Mouse (Mus musculus) midbrain, embryonic 12.5 days (tissue): ENCODE measurements around the gene Pnmal2. TPM values are rescaled to one million over a fixed set of nuclear protein-coding genes. Genes with fewer than 3 reads are reported as not detected.
"Not testable (repeated sequence)": the region's sequence is repeated elsewhere in the genome, so short reads cannot be mapped to it uniquely, and the experiment has no call there.

Experiments
- ATAC-seq: fragments of 200-750 bp; cut with Nextera tagmentation; 2 replicates; pipeline ENCODE4 v1.8.0; 2017; ENCODE audit warnings: low read depth, moderate TSS enrichment, moderate library complexity; ENCODE audit not compliant: low FRiP score
- H3K27ac ChIP-seq: fragments of 300-500 bp; sonication (generic); replicated peaks from 2 replicates; pipeline ENCODE4 v1.5.1; 2016; ENCODE audit warnings: mild to moderate bottlenecking
- H3K27me3 ChIP-seq: fragments of 300-500 bp; sonication (generic); 2 replicates; pipeline ENCODE4 v1.6.1; 2016; ENCODE audit warnings: mild to moderate bottlenecking
- H3K36me3 ChIP-seq: fragments of 300-500 bp; sonication (generic); 2 replicates; pipeline ENCODE4 v1.6.1; 2016
- H3K4me1 ChIP-seq: fragments of 300-500 bp; sonication (generic); 2 replicates; pipeline ENCODE4 v1.6.1; 2016
- H3K4me2 ChIP-seq: fragments of 300-500 bp; sonication (generic); replicated peaks from 2 replicates; pipeline ENCODE4 v1.6.1; 2016; ENCODE audit warnings: mild to moderate bottlenecking, moderate library complexity
- H3K4me3 ChIP-seq: fragments of 300-500 bp; sonication (generic); 2 replicates; pipeline ENCODE4 v1.5.1; 2016; ENCODE audit warnings: mild to moderate bottlenecking
- H3K9ac ChIP-seq: fragments of 300-500 bp; sonication (generic); replicated peaks from 2 replicates; pipeline ENCODE4 v1.6.1; 2016; ENCODE audit warnings: mild to moderate bottlenecking, moderate library complexity
- H3K9me3 ChIP-seq: fragments of 300-500 bp; sonication (generic); 2 replicates; pipeline ENCODE4 v1.6.1; 2016; ENCODE audit warnings: mild to moderate bottlenecking
- WGBS: fragments of 180-500 bp; shearing (Covaris S2); methylation state at CpG from one replicate; pipeline ENCODE4 v1.1.7; 2016; 5-methylcytosine and 5-hydroxymethylcytosine counted together
- polyA plus RNA-seq: library from polyadenylated mRNA; unstranded; fragments of >200 nt; fragmentation: Nextera tagmentation; extraction: Ambion mirVana; gene quantifications from 2 replicates; pipeline ENCODE4 v1.2.1, GENCODE M21; 2016

Pnmal2 gene
- polyA plus RNA-seq, 1 experiment from 2014 or later, result 49.3 TPM

DNA sequence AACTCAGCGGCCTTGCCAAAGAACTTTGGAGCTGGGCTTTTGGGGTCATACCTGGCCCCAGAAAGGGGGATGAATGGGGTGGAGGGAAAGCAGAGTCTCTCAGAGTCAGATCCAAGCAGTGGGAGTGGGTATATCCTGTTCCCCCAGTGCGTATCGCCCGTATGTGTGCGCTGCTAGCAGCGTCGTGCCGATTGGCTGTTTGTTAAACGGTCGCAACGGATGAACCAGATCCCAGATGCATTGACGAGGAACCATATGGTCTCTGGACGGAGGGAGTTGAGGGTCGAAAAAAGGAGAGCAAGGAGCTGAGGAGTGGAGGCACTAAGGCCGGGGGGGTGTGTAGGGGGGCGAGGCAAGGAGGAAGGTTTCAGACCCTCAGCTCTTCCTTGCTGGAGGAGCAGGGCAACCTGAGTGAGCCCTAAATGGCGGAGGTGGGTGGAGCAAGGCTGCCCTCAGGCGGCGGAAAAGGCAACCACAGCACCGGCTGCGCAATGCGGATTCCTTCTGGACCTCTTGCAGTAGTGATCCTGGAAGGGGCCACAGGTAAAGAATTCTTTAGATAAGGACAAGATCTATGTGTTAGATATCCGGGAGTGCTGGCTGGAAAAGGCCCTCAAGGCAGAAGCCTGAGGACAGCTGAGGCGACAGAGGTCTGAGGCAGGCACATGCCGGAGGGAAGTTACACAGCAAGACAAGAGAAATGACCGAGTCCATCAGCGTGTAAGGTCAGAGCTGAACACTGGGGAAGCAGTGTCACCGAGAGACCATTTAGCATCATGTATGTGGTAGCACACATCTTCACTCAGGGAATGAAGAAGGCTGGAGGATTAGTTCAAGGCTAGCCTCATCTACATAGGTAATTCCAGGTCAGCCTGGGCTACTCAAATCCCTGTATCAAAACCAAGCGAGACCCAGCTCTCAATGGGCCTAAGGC, 5.7 kb downstream of the Pnmal2 start:
- 11% methylated on average over 29 of the region's 29 CpGs for WGBS
- H3K27ac ChIP-seq, result no peak overlapping the region; the same call in 1 of the 2 replicates

GRCm38 (mm10) chr7:16950861-16951635, 6.6 kb downstream of the Pnmal2 start:
- H3K27ac ChIP-seq, result no peak overlapping the region
- peak; percentile 63 for ATAC-seq

More for the DNA sequence above, 5.7 kb downstream of the Pnmal2 start:
- H3K4me1 ChIP-seq, result peaks cover 51% of the 10 kb centered on the region
- ATAC-seq, result peak; percentile 67
- H3K4me3 ChIP-seq, result peak overlapping the region; percentile 28
- peak overlapping the region; percentile 91; the same call in 1 of the 2 replicates for H3K9ac ChIP-seq
- no peaks in the 10 kb centered on the region for H3K9me3 ChIP-seq
- peak overlapping the region; percentile 78 for H3K4me2 ChIP-seq
- no peaks in the 10 kb centered on the region for H3K36me3 ChIP-seq
- H3K27me3 ChIP-seq, result peaks cover 46% of the 10 kb centered on the region

DNA sequence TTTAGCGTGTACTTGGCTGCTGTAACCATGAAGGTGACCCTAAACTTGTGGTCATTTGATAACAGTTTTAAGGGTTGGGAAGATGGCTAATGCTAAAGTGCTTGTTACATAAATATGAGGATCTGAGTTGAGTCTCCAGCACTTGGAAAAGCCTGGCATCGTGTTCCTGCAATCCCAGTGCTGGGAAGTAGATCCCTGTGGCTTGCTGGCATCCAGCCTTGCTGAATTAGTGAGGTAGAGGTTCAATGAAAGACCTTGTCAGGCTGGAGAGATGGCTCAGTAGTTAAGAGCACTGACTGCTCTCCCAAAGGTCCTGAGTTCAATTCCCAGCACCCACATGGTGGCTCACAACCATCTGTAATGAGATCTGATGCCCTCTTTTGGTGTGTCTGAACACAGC, 9.3 kb downstream of the Pnmal2 start:
- WGBS, result 65% methylated on average over 2 of the region's 2 CpGs
- not testable (repeated sequence) for H3K4me2 ChIP-seq, ATAC-seq, H3K27ac ChIP-seq, H3K9me3 ChIP-seq, H3K4me3 ChIP-seq, H3K9ac ChIP-seq, H3K36me3 ChIP-seq
- peaks cover 10% of the 10 kb centered on the region for H3K27me3 ChIP-seq
- peaks cover 30% of the 10 kb centered on the region for H3K4me1 ChIP-seq

More at GRCm38 (mm10) chr7:16950861-16951635, 6.6 kb downstream of the Pnmal2 start:
- Histone ChIP-seq H3K36me3 (no peaks in the 10 kb centered on the region), H3K4me2 (no peak overlapping the region), H3K27me3 (peaks cover 38% of the 10 kb centered on the region), H3K9ac (no peak overlapping the region), H3K4me3 (no peak overlapping the region), H3K9me3 (no peaks in the 10 kb centered on the region), H3K4me1 (peaks cover 42% of the 10 kb centered on the region)
- 35% methylated on average over 18 of the region's 18 CpGs for WGBS

DNA sequence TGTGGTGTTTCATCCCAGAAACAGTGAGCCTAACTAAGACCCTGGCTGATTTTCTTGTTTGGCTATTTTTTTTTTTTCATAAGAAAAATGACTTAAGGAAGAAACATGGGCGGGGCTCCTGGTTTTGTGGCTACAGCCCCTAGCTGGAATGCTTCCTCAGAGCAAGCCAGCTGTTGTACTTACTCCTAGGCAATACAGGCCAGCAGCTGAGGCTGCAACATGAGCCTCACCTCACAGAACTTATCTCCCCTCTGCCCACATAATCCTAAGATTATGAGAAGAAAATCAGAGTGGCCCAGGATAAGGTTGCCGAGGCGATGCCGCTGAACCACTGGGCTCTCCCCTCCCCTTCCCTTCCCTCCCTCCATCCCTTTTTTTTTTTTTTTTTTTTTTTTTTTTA, 11.2 kb downstream of the Pnmal2 start:
- H3K4me2 ChIP-seq, result no peak overlapping the region
- ATAC-seq, result no peak
- no peaks in the 10 kb centered on the region for H3K36me3 ChIP-seq
- H3K4me3 ChIP-seq, result no peak overlapping the region
- no peak overlapping the region for H3K27ac ChIP-seq
- no peak overlapping the region for H3K9ac ChIP-seq
- H3K27me3 ChIP-seq, result no peaks in the 10 kb centered on the region; the same call in none of the 2 replicates
- no peaks in the 10 kb centered on the region for H3K9me3 ChIP-seq
- WGBS, result 83% methylated on average over 4 of the region's 4 CpGs
- peaks cover 37% of the 10 kb centered on the region for H3K4me1 ChIP-seq

DNA sequence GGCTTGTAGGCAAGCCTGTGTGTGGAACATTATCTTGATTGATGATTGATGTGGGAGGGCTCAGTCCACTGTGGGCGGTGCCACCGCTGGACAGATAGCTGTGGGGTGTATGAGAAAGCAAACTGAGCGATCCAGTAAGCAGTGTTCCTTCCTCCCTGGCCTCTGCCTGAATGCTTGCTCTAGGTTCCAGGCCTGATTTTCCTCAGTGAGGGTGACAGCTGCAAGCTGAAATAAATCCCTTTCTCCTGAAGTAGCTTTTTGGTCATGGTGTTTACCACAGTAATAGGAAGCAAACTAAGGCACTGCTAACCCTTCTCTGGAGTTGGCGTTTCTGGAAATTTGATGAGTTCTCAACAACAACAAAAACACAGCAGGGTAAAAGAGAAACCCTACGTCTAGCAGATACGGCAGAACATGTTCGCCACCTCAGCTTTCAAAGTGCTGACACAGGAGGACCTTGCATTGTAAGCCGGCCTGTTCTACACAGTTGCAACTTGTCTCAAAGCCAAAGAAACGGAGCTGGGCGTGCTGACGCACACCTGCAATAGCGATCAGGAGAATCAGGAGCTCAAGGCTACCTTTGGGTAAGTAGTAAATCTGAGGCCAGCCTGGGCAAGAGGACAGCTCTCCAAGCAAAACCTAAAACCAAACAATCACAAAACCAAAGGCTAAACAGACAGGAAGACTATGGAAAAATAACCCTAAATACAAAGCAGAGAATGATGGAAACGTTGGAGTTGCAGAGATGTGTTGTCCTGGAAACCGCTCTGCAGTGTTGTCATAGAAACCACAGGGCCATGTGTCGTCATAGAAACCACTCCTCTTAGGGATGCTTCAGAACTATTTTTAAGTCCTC, 12.2 kb downstream of the Pnmal2 start:
- peaks cover 41% of the 10 kb centered on the region for H3K4me1 ChIP-seq
- WGBS, result 43% methylated on average over 15 of the region's 15 CpGs
- no peak for ATAC-seq
- H3K27me3 ChIP-seq, result no peaks in the 10 kb centered on the region; the same call in 1 of the 2 replicates
- 0 out of 2 replicates have a peak, but pooled peaks cover 7% of the 10 kb centered on the region for H3K36me3 ChIP-seq
- peak overlapping the region; percentile 87 for H3K27ac ChIP-seq
- peak overlapping the region; percentile 25 for H3K4me2 ChIP-seq
- no peaks in the 10 kb centered on the region for H3K9me3 ChIP-seq
- H3K9ac ChIP-seq, result no peak overlapping the region
- no peak overlapping the region for H3K4me3 ChIP-seq

DNA sequence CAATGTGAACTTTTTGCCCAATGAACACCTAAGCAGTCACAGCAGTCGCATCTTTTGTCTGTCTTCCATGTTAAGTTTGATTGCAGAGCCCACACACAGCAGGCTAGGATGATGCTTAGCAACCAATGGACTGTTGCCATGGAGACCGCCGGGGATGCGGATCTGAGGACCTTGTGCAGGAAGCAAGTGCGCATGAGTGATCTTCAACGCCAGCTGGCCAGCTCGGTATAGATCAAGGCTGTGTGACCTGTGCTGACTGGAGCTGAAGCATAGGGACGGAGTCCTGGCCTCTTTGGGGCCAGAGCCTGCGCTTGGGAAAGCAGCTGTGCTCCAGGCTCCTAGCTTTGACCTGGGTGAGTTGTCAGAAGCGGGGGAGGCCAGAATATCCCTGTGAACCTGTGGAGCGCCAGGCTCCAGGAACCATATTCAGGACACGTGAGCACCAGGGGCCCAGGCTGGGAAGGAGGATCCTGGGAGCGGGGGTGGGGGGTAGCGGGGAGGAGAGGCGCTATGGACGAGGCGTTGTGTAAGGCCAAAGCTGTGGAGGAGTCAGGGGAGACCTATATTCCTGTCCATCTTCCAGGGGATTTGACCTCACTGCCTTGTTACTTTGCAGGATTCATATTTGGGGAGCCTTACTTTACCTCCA, 15.2 kb downstream of the Pnmal2 start, which contains the start of gene Pnmal1:
Pnmal1 (plus strand) TSS at position 141 of the 649 bp plus-strand sequence.
- Histone ChIP-seq H3K4me1 (peaks cover 45% of the 10 kb centered on the region), H3K9me3 (no peaks in the 10 kb centered on the region), H3K9ac (peak within 1 kb of the TSS; percentile 48; the same call in 1 of the 2 replicates), H3K4me3 (peak within 1 kb of the TSS; percentile 39), H3K27ac (peak within 1 kb of the TSS; percentile 94), H3K4me2 (peak within 1 kb of the TSS; percentile 62), H3K27me3 (no peaks in the 10 kb centered on the region), H3K36me3 (0 out of 2 replicates have a peak, but pooled peaks cover 19% of the 10 kb centered on the region)
- WGBS, result 4% methylated on average over 17 of the region's 17 CpGs
- peak; percentile 95 for ATAC-seq

DNA sequence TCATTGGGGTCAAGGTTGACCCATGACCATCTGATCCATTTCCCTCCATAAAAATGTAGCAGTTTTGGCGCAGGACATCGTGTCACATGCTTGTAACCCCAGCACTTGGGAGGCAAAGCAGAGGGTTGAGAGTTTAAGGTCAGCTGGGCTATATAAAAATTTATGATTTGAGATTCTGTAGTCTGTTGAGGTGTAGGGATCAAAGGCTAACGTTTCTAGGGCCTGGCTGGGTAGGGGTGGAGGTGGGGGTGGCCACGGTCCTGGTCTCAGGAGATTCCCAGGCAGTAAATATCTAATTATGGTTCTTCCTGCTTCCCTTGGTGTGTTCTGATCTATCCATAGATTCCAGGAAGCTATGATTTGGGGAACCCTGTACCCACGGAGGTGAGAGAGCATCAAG, 17.2 kb downstream of the Pnmal2 start:
- WGBS, result 87% methylated on average over 5 of the region's 5 CpGs
- H3K4me2 ChIP-seq, result peak overlapping the region; percentile 24
- ATAC-seq, result no peak
- H3K36me3 ChIP-seq, result 0 out of 2 replicates have a peak, but pooled peaks cover 21% of the 10 kb centered on the region
- H3K27ac ChIP-seq, result no peak overlapping the region
- no peaks in the 10 kb centered on the region for H3K9me3 ChIP-seq
- H3K27me3 ChIP-seq, result no peaks in the 10 kb centered on the region
- H3K4me1 ChIP-seq, result peaks cover 40% of the 10 kb centered on the region
- no peak overlapping the region for H3K4me3 ChIP-seq
- no peak overlapping the region for H3K9ac ChIP-seq

DNA sequence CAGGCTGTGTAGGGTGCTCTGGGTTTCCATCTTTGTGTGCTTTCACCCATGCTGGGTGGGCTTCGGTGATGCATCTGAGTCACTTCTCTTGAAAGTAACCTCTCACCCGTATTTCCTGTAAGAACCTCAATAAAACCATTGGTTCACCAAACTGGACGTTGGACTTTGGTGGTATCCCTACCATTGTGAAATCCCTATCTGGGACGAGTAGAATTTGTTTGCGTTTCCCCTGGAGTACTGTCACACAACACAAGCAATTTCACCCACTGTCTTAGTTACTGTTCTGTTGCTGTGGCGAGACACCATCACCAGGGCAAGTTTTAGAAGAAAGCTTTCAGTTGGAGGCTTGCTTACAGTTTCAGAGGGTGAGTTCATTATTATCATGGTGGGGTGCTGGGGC, 23.9 kb downstream of the Pnmal2 start:
- 0 out of 2 replicates have a peak, but pooled peaks cover 4% of the 10 kb centered on the region for H3K36me3 ChIP-seq
- H3K27me3 ChIP-seq, result no peaks in the 10 kb centered on the region
- no peak overlapping the region for H3K27ac ChIP-seq
- H3K4me1 ChIP-seq, result no peaks in the 10 kb centered on the region
- no peak overlapping the region for H3K4me3 ChIP-seq
- ATAC-seq, result no peak
- 88% methylated on average over 6 of the region's 6 CpGs for WGBS
- 0 out of 2 replicates have a peak, but pooled peaks cover 3% of the 10 kb centered on the region for H3K9me3 ChIP-seq
- H3K9ac ChIP-seq, result no peak overlapping the region
- no peak overlapping the region for H3K4me2 ChIP-seq

DNA sequence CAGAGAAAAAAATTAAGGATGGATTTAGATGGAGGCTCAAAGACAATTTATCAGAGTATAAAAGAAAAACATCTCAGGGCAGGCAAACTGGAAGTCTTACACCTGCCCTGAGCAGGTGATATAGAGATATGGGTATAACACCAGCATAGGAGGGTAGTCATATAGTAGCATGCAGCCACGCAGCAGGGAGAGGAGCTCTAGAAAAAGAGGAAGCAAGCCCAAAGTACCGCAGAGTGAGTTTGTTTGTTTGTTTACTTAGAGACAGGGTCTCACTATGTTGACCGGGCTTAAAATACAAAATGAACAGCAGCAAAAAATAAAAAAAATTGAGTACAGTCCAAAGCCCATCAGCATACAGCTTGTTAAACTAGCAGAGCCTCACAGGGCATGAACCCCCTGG, 26.7 kb downstream of the Pnmal2 start:
- no peaks in the 10 kb centered on the region for H3K4me1 ChIP-seq
- WGBS, result 92% methylated on average over 3 of the region's 3 CpGs
- no peak overlapping the region for H3K4me3 ChIP-seq
- H3K9ac ChIP-seq, result no peak overlapping the region
- H3K27me3 ChIP-seq, result no peaks in the 10 kb centered on the region
- no peak overlapping the region for H3K27ac ChIP-seq
- H3K4me2 ChIP-seq, result no peak overlapping the region
- H3K36me3 ChIP-seq, result no peaks in the 10 kb centered on the region
- no peak for ATAC-seq
- 0 out of 2 replicates have a peak, but pooled peaks cover 3% of the 10 kb centered on the region for H3K9me3 ChIP-seq

DNA sequence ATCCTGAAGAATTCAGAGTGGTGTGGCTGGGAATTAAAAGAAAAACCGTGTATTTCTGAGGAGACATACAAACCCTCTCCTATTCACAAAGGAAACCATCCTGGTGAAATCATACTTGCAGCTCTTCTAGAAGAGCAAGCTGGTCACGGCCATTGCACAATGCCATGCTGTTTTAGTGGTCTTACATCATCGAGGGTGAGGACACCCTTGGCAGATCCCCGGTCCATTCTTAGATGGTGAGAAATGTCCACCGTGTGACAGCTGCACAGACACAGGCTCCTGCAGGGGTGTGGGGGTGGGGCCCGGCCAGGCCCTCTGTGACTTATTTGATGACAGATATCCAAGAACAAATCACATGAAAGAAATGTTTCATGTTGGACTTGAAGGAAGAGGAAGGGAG, 29.5 kb downstream of the Pnmal2 start:
- no peak overlapping the region for H3K4me3 ChIP-seq
- H3K9me3 ChIP-seq, result 0 out of 2 replicates have a peak, but pooled peaks cover 3% of the 10 kb centered on the region
- no peaks in the 10 kb centered on the region for H3K27me3 ChIP-seq
- 68% methylated on average over 6 of the region's 6 CpGs for WGBS
- H3K4me2 ChIP-seq, result no peak overlapping the region
- no peaks in the 10 kb centered on the region for H3K36me3 ChIP-seq
- H3K9ac ChIP-seq, result no peak overlapping the region
- H3K27ac ChIP-seq, result no peak overlapping the region
- no peak for ATAC-seq
- no peaks in the 10 kb centered on the region for H3K4me1 ChIP-seq

GRCm38 (mm10) chr7:16976298-16976697, 31.8 kb downstream of the Pnmal2 start:
- Histone ChIP-seq H3K9ac (0 out of 2 replicates have a peak overlapping the region, but pooled peaks have one; percentile 11), H3K4me1 (peaks cover 8% of the 10 kb centered on the region), H3K27me3 (no peaks in the 10 kb centered on the region), H3K36me3 (no peaks in the 10 kb centered on the region), H3K9me3 (no peaks in the 10 kb centered on the region), H3K4me3 (no peak overlapping the region), H3K4me2 (no peak overlapping the region), H3K27ac (no peak overlapping the region)
- WGBS, result 61% methylated on average over 8 of the region's 8 CpGs
- ATAC-seq, result no peak
